Mouse (Mus musculus): ENCODE data around the gene Llgl1.

DNA sequence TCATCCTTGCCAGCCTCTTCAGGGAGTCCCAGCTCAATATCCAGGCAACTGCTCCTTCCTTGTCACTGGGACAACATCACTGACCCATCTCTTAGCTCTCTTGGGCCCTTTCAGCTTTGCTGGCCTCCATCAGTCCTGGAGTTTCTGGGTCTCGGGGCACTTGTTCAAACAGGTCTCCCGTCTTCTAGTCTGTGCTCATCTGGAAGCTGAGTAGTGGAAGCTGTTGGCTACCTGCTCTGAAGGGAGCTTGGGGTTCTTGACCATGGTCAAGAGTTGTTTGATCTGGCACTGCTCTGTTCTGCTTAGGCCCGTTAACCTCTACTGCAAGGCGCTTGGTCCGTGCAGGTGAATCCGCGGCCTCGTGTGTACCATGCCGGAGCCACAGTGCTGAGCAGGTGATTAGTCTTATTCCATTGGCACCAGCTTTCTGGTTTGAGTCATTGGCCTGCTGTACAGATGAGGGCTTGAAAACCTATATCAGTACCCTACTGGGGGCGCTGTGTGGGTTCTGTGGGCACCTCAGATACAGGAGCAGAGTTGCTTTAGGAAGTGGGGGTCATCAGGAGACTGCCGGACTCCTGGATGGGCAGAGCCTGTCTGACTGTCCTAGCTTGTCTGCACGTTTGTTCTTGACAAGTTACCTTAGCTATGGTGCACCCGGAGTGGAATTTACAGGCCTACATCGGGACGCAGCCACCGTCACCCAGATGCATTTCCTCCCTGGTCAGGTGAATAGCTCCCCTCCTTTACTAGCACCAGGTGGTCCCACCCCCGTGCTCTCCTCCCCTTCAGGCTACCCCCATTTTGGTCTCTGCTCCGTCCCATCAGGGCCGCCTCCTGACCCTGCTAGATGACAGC lies 4.7 kb downstream of the Llgl1 start:
- no peak for TF ChIP-seq CTCF (IDR thresholded peaks at IDR 0.05; ENCODE audit: control insufficient read depth, insufficient read depth, insufficient replicate concordance, low read depth, low read length)
- TF ChIP-seq POLR2A (IDR thresholded peaks at IDR 0.05; ENCODE audit: control insufficient read depth, low read depth, low read length) = no peak
